Mouse (Mus musculus) bone marrow, adult 2 months (tissue): ENCODE results near the gene Itga9. TPM values are rescaled to one million over a fixed set of nuclear protein-coding genes. Genes with fewer than 3 reads are reported as not detected.

Experiments used
- H3K27ac ChIP-seq: fragments of 200-500 bp; 2 replicates; pipeline ENCODE4 v1.5.1; 2012; ENCODE audit warnings: low read depth, mild to moderate bottlenecking, control low read depth, inconsistent platforms, low read length; ENCODE audit not compliant: control insufficient read depth, poor library complexity, insufficient read depth
- H3K4me1 ChIP-seq: fragments of 200-500 bp; 2 replicates; pipeline ENCODE4 v1.6.1; 2011; ENCODE audit warnings: low read length; ENCODE audit not compliant: control insufficient read depth, insufficient read depth
- H3K4me3 ChIP-seq: fragments of 200-500 bp; replicated peaks from 2 replicates; pipeline ENCODE3; 2011; ENCODE audit warnings: mild to moderate bottlenecking, low read depth, low read length, control low read depth; ENCODE audit not compliant: control insufficient read depth
- CTCF ChIP-seq: fragments of 200-500 bp; IDR thresholded peaks from 2 replicates; pipeline ENCODE4 v1.5.1; 2011; ENCODE audit warnings: low read length, control low read depth; ENCODE audit not compliant: control insufficient read depth, insufficient read depth
- POLR2A ChIP-seq: fragments of 200-500 bp; IDR thresholded peaks from 2 replicates; pipeline ENCODE4 v1.6.1; 2011; ENCODE audit warnings: low read depth, mild to moderate bottlenecking, control low read depth, low read length, borderline replicate concordance; ENCODE audit not compliant: control insufficient read depth
- WGBS: fragments of 180-500 bp; shearing (Covaris S2); methylation state at CpG from one replicate; pipeline ENCODE4 v1.1.7; 2018; 5-methylcytosine and 5-hydroxymethylcytosine counted together
- polyA plus RNA-seq: library from polyadenylated mRNA; stranded (reverse); fragments of >200 nt; gene quantifications from 2 replicates; pipeline ENCODE4 v1.2.4, GENCODE M21; 2011; ENCODE audit warnings: low replicate concordance; ENCODE audit not compliant: missing spikeins, insufficient read depth, insufficient read length

The Itga9 gene
- polyA plus RNA-seq, 1 experiment: 12.0 TPM

DNA sequence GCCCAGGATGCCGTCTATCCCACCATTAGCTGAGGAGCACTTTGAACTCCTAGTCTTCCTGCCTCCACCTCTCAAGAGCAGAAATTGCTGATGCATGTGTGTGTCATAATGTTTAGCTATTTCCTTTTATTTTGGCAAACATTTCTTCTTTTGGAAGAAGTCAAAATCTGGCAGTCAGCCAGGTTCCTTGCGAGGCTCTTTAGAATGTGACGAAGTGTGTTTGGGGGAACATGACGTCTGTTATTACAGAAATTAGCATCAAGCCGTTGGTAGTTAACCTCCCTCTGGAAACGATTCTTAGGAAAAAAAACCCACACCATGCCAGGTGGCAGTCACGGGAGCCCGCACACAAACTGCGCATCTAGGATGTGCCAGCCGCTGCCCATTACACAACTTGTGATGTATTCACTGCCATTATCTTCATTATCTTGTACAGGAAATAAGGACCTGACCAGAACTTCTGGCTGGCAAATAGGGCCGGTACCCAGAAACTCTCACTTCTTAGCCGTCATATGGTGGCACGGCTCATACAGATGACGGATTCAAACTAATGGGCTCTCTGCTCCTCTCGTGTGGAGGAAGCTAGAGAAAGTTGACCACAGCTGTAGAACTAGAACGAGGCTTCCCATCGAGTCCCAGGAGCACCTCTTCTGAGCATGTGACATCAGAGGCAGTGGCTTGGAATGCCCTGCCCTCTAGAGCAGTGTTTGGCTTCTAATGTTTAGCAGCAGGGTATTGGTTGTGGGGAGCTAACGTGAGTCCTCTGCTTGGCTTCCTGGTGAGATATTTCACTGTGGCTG is 99.9 kb downstream of the Itga9 start:
- WGBS: 7% methylated on average over 18 of the region's 18 CpGs
- no peak overlapping the region for H3K27ac ChIP-seq
- no peaks in the 10 kb centered on the region; the same call in 1 of the 2 replicates for H3K4me1 ChIP-seq
- TF ChIP-seq CTCF: no peak
- no peak for TF ChIP-seq POLR2A
- no peak overlapping the region for H3K4me3 ChIP-seq

DNA sequence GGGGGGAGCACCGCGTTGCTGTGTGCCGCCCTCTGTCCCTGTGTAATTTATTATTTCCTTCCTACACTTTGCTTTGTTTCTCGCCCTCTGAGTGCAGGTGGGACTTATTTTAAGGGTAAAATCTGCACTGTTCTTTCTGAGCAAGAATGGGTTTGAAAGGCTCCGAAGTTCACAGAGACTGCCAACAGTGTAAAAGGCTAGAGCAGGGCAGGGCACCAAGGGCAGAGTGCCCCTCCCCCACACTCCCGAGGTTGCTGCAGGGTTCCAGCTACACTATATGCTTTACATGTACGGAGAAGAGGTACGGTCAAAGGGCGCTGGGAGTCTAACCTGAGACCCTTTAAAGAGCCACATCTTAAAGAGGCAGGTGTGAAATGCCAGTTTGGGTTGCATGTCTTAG is 104.1 kb downstream of the Itga9 start:
- Histone ChIP-seq H3K4me3 (no peak overlapping the region), H3K27ac (no peak overlapping the region), H3K4me1 (peaks cover under 1% of the 10 kb centered on the region)
- no peak for TF ChIP-seq POLR2A
- no peak for TF ChIP-seq CTCF
- 18% methylated on average over 9 of the region's 9 CpGs for WGBS

DNA sequence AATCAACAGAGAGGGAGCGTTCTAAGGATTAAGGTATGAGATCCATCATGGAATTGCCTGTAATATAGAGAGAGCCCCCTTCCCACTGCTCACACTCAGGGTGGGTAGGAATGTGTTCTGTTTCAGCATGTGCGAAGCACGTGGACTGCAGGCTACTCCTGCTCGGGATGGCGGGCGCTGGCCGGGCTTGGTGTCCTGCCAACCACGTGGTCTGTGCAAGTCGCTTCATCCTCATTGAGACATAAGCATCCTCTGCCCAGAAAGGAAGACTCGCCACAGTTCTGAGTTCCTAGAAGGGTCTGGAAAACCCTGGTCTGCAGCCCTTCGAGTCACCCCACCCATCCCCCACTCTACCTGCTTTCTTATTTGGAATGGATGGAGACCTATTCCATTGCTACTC is 105.3 kb downstream of the Itga9 start:
- H3K4me3 ChIP-seq: no peak overlapping the region
- TF ChIP-seq POLR2A: no peak
- no peak for TF ChIP-seq CTCF
- WGBS: 63% methylated on average over 11 of the region's 11 CpGs

DNA sequence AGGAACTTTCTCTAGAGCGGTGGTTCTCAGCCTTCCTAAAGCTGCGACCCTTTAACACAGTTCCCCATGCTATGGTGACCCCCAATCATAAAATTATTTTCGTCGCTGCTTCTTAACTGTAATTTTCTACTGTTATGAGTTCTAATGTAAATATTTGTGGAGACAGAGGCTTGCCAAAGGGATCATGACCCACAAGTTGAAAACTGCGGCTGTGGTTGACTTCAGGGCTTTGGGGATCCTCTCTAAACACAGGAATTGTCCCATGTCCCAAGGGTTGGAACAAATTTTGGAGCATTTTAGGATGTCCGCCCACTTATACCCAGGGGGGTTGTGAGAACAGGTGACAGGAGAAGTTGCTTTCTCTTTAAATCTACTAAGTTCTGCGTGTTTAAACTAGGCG is 107.0 kb downstream of the Itga9 start:
- peaks cover 4% of the 10 kb centered on the region for H3K4me1 ChIP-seq
- TF ChIP-seq POLR2A (no peak), CTCF (no peak)
- no peak overlapping the region for H3K27ac ChIP-seq
- H3K4me3 ChIP-seq: no peak overlapping the region
- 86% methylated on average over 8 of the region's 8 CpGs for WGBS

More for the DNA sequence above, 105.3 kb downstream of the Itga9 start:
- Histone ChIP-seq H3K4me1 (peaks cover 4% of the 10 kb centered on the region), H3K27ac (no peak overlapping the region)

DNA sequence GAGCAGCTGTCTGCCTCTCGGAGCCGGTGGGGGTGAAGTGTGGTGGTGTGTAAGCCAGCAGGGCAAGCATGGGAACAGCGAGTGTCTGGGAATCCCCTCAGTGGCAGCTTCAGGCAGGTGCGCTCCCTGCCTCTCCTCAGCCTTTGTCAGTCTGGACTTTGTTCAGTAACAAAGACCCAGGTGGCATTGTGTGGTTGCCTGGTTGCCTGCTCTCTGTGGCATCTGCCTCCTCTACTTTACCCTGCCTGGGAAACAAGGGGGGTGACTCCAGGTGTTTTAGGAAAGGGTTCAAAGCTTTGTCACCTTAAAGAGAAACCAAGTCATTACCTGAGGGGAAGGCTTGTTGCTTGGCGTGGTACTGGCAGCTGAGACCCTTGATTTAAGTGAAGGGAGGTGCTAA is 108.0 kb downstream of the Itga9 start:
- Histone ChIP-seq H3K27ac (no peak overlapping the region), H3K4me1 (peaks cover 4% of the 10 kb centered on the region), H3K4me3 (no peak overlapping the region)
- WGBS: 88% methylated on average over 5 of the region's 5 CpGs
- no peak for TF ChIP-seq CTCF
- TF ChIP-seq POLR2A: no peak

DNA sequence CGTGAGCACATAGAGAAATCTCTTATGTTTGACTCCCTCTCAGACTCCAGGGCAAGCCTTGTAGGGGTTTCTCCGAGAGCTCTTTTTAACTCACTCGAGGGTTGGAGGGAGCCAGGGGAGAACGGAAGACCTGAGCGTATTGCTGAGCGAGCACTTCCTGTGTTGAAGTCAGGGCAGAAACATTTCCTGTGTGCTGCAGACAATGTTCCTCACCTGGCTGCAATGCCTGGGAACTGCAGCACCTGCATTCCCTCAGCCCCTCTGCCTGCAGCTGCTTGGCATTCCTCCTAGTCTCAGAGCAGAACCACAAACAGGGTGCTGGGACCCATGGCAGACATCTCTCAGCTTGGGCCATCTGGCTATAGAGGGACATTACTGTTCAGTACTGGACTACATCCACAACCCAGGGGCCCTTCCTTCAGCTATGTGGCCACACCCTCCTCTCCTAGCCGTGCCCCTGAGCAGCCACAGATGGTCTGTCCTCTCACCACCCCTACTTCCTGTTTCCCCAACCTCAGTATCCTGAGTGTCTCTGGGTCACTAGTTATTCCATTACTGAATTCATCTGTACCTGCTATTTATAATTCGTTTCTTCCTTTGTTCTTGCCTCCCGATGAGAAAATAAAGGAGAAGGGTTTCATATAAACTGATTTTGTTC is 109.6 kb downstream of the Itga9 start:
- peak overlapping the region; percentile 21; the same call in 1 of the 2 replicates for H3K27ac ChIP-seq
- TF ChIP-seq POLR2A: no peak
- TF ChIP-seq CTCF: no peak; the same call in 1 of the 2 replicates
- peaks cover 4% of the 10 kb centered on the region for H3K4me1 ChIP-seq
- H3K4me3 ChIP-seq: no peak overlapping the region
- 7% methylated on average over 9 of the region's 9 CpGs for WGBS

DNA sequence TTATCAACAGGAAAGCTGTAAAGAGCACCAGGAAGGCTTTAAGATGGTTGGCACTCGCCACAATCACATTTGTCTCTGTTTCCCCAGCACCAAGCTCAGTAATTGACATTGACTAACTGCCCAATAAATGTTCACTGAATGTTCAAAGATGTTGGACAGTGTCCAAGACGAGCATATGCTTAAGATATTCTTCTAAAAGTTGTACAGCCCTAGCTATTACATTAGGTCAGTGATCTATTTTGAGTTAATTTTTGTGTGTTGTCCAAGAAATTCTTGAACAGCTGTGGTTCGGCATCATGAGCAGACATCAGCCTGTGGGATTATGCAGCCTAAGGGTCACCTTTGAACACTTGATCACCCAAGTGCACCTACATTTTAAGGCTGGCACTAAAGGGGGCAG is 110.9 kb downstream of the Itga9 start:
- no peak overlapping the region for H3K27ac ChIP-seq
- H3K4me1 ChIP-seq: peaks cover 4% of the 10 kb centered on the region
- WGBS: 69% methylated on average over 3 of the region's 3 CpGs
- H3K4me3 ChIP-seq: no peak overlapping the region
- no peak for TF ChIP-seq CTCF
- no peak for TF ChIP-seq POLR2A

DNA sequence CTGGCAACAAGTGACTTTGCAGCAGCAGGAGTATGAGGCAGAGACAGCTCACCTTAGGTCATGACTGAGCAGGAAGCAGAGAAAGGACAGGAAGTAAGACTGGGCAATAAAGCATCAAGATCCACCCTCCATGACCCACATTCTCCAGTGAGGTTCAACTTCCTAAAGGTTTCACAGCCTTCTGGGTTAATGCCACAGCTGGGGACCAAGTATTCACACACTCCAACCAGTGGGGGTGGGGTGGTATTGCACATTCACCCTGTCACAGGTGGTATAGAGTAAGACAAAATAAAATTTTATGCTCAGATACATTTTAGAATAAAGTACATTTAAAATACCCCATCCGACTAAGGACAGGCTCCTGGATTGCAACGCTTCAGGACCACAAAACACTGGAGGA is 112.0 kb downstream of the Itga9 start:
- peaks cover 4% of the 10 kb centered on the region for H3K4me1 ChIP-seq
- WGBS: 86% methylated on average over 2 of the region's 2 CpGs
- TF ChIP-seq POLR2A: no peak
- no peak for TF ChIP-seq CTCF
- H3K4me3 ChIP-seq: no peak overlapping the region
- no peak overlapping the region for H3K27ac ChIP-seq
